Mouse (Mus musculus): ENCODE data around the gene Zbed3.

- TF ChIP-seq CTCF (IDR thresholded peaks at IDR 0.05; ENCODE audit: insufficient read depth, low read depth, low read length) (no peak), POLR2A (IDR thresholded peaks at IDR 0.05; ENCODE audit: insufficient read depth, low read depth, low read length) (no peak)
These were observed 7.1 kb downstream of the Zbed3 start for GRCm38 (mm10) chr13:95330507-95330906.

Measured in olfactory bulb, adult 2 months (tissue).